Mouse (Mus musculus): Measurements from ENCODE around the gene Lgi4.

Gene Lgi4

GRCm38 (mm10) chr7:31076492-31076891 lies 17.4 kb downstream of the Lgi4 start, which contains the start of gene Fxyd3:
Gene Fxyd3 (minus strand): TSS chr7:31076704.
- DNase-seq (ENCODE audit: low read depth, low spot score): no peak

- no peak for DNase-seq (ENCODE audit: low read depth, low spot score)
Measured at GRCm38 (mm10) chr7:31077470-31077869, 18.3 kb downstream of the Lgi4 start.

DNA sequence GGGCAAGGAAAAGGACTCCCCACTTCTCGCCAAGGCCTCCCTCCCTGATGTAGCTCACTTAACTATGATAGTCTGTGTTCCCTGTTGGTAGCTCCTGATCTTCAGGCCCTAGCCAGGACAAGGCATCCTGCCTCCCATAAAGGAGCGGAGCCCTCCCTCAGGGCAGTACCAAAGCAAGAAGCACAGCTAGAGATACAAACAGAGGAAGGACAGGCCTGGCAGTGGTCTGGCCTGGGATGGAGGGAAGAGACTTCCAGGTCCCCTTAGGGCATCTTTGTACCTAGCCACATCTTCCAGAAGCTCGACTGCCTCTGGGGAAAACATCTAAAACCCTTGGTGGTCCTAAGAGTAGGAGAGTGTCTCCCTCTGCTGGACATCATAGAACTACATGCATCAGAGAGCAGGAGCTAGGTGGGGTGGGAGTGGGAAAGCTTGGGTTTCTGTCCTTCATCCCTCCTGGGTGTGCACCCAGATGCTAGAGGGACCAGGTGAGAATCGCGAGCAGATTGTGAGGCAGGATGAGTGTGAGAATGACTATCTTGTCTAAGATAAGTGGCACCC lies 18.8 kb downstream of the Lgi4 start:
- DNase-seq (ENCODE audit: low read depth, low spot score): no peak

- no peak for DNase-seq (ENCODE audit: low read depth, low spot score)
Measured at GRCm38 (mm10) chr7:31079670-31080069, 20.5 kb downstream of the Lgi4 start.

DNA sequence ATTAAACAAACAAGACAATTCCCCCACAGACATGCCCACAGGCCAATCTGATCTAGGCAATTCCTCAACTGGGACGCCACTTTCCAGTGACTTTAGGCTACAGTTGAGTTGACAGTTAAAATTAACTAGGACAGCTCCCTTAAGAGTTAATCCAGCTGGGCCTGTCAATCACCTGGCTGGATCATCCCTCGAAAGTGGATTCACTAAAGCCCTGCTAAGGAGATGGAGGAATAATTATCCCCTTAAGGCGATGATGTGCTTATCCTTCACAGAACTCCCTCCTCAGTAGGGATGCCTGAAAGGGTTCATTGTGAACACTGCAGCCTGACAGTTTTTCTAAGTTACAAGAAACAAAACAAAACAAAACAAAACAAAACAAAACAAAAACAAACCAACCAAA lies 21.5 kb downstream of the Lgi4 start:
- no peak for DNase-seq (ENCODE audit: low read depth, low spot score)

DNA sequence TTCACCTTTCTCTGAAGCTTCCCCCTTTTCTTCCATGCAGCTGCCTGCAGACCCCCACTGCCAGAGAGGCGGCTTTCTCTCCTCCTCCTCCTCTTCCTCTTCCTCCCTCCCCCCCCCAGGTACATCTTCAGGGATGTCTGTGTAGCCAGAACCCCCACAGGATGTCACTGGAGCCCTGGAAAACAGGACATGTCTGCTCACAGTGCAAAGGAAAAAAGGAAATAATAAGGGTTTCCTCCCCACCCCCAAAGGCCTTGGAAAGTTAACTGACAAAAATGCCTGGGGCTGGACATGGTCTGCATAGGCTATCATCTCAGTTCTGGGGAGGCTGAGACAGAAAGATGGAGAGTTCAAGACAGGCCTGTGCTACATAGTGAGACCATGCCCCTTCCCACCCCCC lies 22.0 kb downstream of the Lgi4 start:
- no peak for DNase-seq (ENCODE audit: low read depth, low spot score)

- DNase-seq (ENCODE audit: low read depth, low spot score): no peak
Measured at GRCm38 (mm10) chr7:31082106-31082505, 23.0 kb downstream of the Lgi4 start.

DNA sequence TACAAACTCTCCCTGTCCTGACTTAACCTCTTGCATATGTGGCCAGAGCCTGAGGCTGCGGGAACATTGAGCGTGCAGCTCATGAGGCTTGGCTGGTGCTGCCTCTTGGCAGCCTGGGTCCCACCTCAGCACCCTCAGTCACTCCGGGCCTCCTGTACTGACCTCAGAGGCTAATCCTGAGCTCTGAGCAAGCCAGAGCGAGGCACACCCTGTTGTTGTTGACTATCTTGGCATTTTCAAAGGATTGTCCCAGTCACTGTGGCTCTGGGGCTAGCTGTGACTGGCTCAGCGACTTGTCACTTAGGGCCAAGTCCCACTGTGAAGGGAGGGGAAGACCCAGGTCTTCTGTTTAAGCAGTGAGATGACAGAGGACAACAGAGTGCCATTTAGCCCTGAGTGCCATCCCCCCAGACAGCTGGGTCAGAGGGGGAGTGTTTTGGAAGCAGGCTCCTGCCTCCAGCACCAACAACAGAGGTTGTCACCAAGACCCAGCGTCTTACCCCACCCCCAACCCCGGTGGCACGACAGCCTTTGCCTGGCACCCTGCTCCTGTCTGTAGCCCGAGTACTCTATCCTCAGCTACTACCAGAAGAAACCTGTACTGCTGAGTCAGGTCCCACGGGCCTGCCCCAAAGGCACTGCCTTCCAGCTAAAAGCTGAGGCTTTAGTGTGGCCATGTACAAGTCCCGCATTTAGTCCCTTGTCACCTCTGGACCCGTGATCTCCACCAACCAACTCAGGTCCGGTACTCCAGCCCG lies 23.9 kb downstream of the Lgi4 start:
- no peak for DNase-seq (ENCODE audit: low read depth, low spot score)

DNA sequence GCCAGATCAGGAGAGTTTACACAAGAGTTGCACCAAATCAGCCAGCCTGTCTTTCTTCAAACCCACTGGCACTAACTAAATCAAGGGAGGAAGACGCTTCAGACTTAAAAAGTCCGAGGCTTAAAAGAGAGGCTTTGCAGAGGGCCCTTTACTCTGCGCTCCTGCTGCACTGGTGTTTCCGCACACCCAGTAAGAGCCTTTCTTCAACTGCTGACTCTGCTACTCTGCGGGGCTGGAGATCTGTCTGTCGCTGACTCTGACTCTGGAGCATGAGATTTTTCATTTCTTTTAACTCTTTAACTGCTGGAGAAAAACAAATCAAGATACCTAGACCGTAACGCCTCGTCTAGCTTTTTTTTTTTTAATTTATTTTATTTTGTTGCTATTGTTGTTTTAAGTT lies 25.0 kb downstream of the Lgi4 start:
- DNase-seq (ENCODE audit: low read depth, low spot score): no peak

DNA sequence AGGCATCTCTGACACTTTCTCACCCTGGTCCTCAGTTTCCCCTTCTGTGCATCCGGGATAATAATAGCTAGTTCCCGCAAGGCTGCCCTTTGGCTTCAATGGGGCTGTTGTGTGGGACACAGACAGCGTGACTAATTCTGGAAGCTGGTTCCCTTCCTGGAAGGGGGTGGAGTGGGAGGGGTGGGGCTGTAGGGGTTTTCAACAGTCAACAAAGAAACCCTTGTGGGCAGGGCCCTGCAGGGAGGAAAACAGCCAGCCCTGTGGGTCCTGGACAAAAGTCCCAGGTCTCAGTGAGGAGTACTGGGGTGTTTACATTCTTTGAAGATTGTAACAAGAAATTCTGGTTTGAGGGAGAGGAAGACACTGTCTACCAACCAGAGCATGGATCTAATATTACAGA lies 26.0 kb downstream of the Lgi4 start:
- DNase-seq (ENCODE audit: low read depth, low spot score): no peak

GRCm38 (mm10) chr7:31086175-31086755 lies 27.1 kb downstream of the Lgi4 start:
- no peak for DNase-seq (ENCODE audit: low read depth, low spot score)

- DNase-seq (ENCODE audit: low read depth, low spot score): no peak
Measured at GRCm38 (mm10) chr7:31087262-31087661, 28.1 kb downstream of the Lgi4 start.

DNA sequence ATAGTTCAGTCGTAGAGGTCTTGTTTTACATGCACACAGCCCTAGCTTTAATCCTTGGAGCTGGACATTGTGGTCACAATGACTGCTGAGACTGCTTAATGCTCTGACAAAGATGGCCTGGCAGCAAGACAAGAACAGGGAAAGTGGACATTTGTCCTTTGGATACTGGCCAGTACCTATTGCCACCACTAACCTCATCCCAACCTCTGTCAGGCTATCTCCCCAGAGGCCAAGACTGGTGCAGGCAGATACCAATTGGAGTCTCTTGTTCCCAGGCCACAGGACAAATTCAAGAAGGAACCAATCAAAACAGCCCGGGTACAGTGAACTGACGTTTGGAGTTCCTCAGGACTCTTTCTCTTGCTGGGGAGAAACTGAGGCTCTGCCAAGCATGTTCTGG lies 29.1 kb downstream of the Lgi4 start:
- no peak for DNase-seq (ENCODE audit: low read depth, low spot score)

DNA sequence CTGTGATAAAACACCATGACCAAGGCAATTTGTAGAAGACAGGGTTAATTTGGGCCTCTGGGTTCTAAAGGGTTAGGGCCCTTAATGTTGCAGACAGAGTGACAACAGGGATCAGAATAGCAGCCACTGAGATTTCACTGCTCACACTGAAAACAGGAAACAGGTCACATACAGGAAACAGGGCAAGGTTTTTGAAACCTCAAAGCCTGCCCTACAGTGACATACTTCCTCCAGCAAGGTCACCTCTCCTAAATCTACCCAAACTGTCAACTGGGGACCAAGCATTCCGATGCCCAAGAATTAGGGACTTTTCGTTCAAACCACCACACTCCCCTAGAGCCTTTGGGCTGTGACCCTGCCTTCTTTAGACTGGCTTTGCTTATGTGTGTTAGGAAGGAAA lies 30.6 kb downstream of the Lgi4 start:
- no peak for DNase-seq (ENCODE audit: low read depth, low spot score)

GRCm38 (mm10) chr7:31094774-31095501 lies 35.8 kb downstream of the Lgi4 start:
- DNase-seq (ENCODE audit: low read depth, low spot score): no peak

- DNase-seq (ENCODE audit: low read depth, low spot score): no peak
Measured at GRCm38 (mm10) chr7:31096892-31097564, 37.9 kb downstream of the Lgi4 start.

DNA sequence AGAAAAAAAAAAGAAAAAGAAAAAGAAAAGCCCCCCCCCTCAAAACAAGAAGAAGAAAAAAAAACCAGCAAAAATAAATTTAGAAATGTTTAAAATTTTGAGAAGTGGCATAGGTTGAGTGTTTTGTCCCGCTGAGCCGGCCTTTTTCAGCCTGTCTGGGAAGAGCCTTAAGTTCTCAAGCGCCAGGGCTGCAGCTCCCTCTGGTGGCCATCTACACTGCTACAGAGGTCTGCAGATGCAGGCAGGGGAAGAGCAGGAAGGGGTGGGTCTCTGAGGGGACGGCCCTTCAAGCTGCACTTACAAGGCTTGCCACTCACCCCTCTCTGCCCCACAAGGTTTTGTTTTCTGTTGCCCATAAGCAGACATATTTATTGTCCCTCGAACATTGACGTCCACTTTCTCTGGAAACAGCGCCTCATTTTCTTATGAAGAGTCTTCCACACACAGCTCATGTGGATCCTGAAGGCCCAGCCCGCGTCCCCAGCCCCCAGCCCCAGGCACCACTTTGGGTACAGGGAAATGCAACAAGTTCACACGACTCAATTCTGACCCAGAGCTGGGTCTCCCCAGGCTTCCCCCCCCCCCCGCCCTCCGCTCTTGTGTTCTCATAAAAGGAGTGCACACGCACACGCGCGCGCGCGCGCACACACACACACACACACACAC lies 38.6 kb downstream of the Lgi4 start:
- DNase-seq (ENCODE audit: low read depth, low spot score): peak; percentile 56

DNA sequence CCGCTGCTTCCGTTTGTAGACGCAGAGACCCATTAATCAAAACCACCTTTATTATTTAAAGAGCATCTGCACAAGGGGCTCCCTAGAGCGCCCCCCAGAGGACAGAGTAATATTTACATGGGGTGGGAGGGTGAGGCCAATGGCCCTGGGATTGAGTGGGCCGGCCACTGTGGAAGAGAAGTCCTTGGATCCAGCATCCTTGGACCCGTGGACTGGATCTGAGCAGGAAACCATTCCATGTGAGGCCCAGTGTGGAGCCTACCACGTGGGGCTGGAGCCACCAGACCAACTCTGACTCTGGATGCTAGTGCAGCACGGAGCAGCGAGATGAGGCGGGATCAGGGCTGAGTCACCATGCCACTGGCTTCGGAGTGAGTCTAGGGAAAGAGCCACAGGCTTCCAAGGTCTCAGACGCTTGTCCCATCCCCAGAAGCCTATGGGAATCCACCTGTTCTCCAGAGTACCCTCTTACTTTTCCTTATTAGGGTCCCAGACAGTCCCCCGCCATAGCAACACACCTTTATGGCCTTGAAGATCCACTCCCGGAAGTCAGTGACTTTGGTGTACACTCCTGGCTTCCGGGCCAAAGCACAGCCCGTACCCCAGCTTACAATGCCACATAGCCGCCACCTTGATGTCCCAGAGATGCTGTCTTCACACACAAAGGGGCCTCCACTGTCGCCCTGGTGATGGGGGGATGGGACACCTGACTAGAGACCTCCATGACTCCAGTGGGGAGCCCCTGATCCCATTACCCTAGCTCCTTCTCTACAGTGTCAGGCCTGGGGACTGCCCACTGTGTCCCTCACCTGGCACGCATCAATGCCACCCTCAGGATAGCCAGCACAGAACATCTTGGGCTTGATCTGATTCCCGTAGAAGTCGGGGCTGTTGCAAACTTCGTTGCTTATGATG lies 39.8 kb downstream of the Lgi4 start:
- DNase-seq (ENCODE audit: low read depth, low spot score): no peak

DNA sequence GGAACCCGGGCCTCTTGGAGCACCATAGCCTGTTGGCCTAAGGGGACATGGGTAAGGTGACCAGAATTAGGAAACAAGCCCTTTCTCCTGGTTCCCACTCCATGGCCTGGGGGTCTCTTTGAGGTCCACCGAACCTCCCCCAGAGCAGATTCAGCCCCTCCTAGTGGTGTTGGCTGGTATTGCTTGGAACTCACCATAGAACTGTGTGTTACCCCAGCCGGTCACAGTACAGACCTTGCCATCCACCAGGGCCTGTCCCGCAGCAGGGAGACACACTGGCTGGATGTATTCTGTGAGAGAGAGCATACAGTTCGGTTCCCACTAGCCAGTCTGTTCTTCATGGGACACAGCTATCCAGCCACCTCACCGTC lies 40.5 kb downstream of the Lgi4 start:
- DNase-seq (ENCODE audit: low read depth, low spot score): no peak

DNA sequence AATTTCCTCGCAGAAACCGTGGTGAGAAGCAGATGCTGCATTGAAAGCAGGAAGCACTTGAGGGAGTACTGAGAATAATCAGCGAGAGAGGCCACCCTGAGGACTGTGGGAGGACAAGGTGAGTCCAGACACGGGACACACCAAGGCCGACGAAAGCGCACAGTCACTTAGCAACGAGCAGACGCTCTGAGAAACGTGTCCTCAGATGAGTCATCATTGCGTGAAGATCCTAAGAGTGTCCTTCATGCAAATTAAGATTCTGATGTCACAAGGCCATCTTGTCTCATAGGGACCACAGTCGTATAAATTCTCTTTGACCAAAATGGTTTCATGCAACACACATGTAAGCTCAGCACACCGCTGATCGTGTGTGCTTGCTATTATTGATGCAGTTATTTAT lies 41.6 kb downstream of the Lgi4 start:
- no peak for DNase-seq (ENCODE audit: low read depth, low spot score)

Data from retina, adult 2 months (tissue).